Mouse (Mus musculus) heart, postnatal 36 days (tissue): Measurements from ENCODE around the gene Cuedc2. TPM values are rescaled to one million over a fixed set of nuclear protein-coding genes. Genes with fewer than 3 reads are reported as not detected.

Source experiments
- DNase-seq, 2 experiments: peaks; one replicate each; pipeline ENCODE4 v3.0.0; 2021 to 2022
- intact Hi-C: fragments of 180-260 bp; cut with DNase I; formaldehyde crosslinking; loops from one replicate; pipeline ENCODE4 v1.15.1; 2025
- microRNA-seq, 2 experiments: library from miRNA; unstranded; fragments of <30 nt; microRNA quantifications; one replicate each; pipeline ENCODE4 v1.2.0; 2021; ENCODE audit warnings: borderline number of aligned reads in 2 of 2
- total RNA-seq, 2 experiments: library from RNA; stranded (reverse); gene quantifications; 2 replicates each; pipeline ENCODE4 v1.2.3; 2021

The Cuedc2 gene
- total RNA-seq, 2 experiments from 2014 or later = 87.2 to 94.6 TPM

GRCm38 (mm10) chr19:46282081-46282849 lies 56.2 kb downstream of the Cuedc2 start:
- no peak for DNase-seq

More at GRCm38 (mm10) chr19:46282081-46282849, 56.2 kb downstream of the Cuedc2 start:
- intact Hi-C loops = no loop called here

Small RNAs within 50 kb of the gene (microRNA-seq; reads per million reads assigned to microRNA genes)
- 0 reads per million in 2 experiments for gene Mir146b

Other genes with a start within 250 kb of the Cuedc2 start
- gene Elovl3, start 206.8 kb downstream of the Cuedc2 start, total RNA-seq = under 1 TPM in 1 of 2 experiments, not detected in 1; 0.69 TPM
- gene Pitx3, start 190.4 kb downstream of the Cuedc2 start, total RNA-seq = under 1 TPM; 0.58 to 0.62 TPM
- gene Gbf1, start 186.2 kb downstream of the Cuedc2 start, total RNA-seq = 10 to 100 TPM; 43.2 to 50.4 TPM
- gene Nfkb2, start 34.4 kb downstream of the Cuedc2 start, total RNA-seq = 10 to 100 TPM; 16.6 to 22.8 TPM
- 1 to 10 TPM in 1 of 2 experiments, under 1 TPM in 1; 0.57 to 1.3 TPM for gene Psd, start 11.5 kb downstream of the Cuedc2 start, total RNA-seq
- 1 to 10 TPM; 4.2 to 4.4 TPM for gene Fbxl15, start 10.5 kb downstream of the Cuedc2 start, total RNA-seq
- gene Mfsd13a, start 2.4 kb upstream of the Cuedc2 start, total RNA-seq = 1 to 10 TPM; 2.4 to 2.5 TPM
- gene 2310034G01Rik, start 11.6 kb upstream of the Cuedc2 start, total RNA-seq = under 1 TPM; 0.33 to 0.50 TPM
- gene Actr1a, start 57.0 kb upstream of the Cuedc2 start, total RNA-seq = 10 to 100 TPM; 88.4 to 97.0 TPM
- gene Sufu, start 58.2 kb upstream of the Cuedc2 start, total RNA-seq = 10 to 100 TPM; 10.8 to 12.7 TPM
- gene Trim8, start 163.0 kb upstream of the Cuedc2 start, total RNA-seq = 10 to 100 TPM; 38.7 to 40.0 TPM
- 10 to 100 TPM; 38.5 to 40.4 TPM for gene Arl3, start 234.5 kb upstream of the Cuedc2 start, total RNA-seq
- gene Sfxn2, start 234.7 kb upstream of the Cuedc2 start, total RNA-seq = 1 to 10 TPM; 3.1 to 3.5 TPM